Mouse (Mus musculus): ENCODE results near the gene Usp7.
A peak's percentile ranks its signal among the peaks of the same experiment; 100 is the strongest.

Gene Usp7

DNA sequence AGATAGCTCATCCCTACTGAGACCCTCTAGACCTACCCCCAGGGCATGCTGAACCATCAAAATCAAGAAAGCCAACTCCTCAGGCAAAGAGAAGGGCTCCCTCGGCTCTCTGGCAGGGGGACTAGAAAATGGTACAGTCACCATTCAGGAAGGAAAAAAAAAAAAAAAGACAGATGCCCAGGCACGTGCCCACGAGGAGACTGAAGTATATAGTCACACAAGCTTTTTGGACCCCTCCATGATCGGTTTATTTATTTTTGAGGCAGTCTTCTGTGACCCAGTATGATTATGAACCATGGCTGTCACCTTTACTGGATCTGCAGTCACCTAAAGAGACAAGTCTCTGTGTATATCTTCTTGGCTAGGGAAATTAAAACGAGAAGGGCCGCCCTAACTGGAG is 118.8 kb downstream of the Usp7 start:
- no peak for DNase-seq (ENCODE audit: low read depth)

DNA sequence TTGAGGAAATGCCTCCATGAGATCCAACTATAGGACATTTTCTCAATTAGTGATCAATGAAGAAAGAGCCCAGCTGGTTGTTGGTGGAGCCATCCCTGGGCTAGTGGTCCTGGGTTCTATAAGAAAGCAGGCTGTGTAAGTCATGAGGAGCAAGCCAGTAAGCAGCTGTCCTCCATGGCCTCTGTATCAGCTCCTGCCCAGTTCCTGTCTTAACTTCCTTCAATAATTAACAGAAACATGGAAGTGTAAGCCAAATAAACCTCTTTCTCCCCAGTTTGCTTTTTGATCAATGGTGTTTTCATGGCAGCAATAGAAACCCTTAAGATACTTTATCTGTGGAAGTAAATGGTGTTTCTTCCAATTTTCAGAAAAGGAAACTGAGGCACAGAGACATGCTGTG is 119.3 kb downstream of the Usp7 start:
- DNase-seq (ENCODE audit: low read depth), result no peak

DNA sequence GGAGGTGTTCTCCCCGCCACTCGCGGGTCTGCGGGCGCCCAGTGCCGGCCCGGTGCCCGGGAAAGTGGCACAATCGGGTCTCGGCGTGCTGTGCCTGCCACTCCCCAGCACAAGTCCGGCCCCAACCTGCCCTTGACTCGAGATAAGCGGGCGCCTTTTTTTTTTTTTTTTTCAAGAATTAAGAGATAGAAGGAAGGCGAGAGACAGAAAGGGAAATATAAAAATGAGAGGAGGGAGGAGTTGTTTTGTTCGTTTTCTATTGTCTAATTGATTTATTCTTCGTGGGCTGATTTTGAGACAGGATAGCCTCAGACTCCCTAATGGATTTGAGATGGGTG is 119.8 kb downstream of the Usp7 start:
- no peak for DNase-seq (ENCODE audit: low read depth)

DNA sequence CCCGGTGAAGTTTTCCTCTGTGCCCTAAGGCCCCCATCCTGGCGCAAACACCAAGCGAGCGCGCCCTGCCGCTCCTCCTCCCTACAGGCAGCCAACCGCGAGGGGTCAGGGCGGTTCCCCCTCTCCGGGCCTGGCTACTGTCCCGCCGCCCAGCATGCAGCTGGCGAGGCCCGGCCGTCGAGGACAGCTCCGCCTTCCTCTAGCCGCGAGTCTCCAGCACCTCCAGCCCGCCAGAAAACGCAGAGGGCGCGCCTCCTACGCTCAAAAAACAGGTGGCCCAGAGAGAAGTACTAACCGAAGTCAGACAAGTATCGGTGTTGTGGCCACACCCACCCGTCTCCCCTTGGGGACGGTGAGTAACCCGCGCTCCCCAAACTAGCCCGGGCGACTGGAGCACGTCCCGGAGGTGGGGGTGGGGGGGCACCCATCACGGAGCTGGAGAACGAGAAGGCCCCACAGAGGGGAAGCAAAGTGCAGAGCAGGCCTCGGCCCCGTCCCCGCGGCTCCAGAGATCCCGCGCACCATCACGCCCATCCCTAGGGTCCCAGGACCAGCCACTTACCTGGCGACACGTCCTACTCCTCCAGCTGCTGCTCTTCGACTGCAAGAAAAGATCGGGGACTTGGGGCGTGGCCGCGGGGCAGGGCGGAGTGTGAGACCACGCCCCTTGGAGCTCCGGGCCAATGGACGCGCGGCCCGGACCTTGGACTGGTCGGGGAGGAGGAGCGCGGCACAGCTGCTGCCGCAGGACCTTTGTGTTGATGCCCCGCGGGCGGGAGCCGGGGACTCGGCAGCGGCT is 120.4 kb downstream of the Usp7 start, which contains the start of gene Carhsp1:
TSS of gene Carhsp1 (minus strand) at position 605 of the 799 bp plus-strand sequence.
- peak; percentile 87 for DNase-seq (ENCODE audit: low read depth)

DNA sequence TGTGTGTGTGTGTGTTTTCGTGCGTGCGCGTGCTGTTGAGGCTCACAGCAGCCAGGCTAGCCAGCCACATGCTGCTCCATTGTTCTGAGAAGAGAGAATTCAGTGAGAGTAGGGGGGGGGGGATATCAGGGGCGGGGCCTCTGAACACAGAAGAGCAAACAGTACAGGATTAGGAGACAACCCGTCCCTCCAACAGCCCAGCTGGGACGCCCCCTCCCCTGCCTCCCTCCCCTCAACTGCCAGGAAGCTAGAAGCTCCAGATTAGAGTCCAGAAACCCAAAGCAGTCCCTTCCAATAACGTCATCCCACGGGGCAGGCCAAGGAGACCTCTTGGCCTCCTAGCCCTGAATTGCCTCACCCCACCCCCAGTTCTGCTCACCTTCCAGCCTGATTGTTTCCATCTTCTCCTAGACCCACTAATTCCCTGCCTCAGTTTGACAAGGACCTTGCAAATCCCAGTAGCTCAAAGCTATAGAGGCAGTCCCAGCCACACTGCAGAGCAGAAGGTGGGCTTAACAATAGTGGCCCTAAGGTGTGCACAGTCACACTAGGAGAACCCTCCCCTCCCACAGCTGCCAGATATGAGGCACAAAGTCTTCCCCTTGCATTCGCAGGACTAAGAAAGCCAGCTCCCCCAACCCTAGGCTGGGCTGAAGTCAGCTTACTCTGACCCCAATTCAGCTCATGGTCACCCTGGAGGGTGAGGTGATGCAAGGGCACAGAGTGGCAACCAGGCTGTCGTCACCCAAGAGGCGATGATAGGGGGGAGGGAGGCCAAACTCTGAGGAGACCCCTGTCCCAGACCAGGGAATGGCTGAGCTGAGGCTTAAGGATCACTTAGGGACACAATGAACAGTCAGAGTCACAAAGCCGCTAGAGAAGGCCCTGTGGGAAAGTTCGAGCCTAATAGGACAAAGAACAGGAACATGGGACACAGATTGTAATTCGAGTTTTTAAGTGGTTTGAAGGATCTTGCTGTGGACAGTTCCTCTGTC is 121.8 kb downstream of the Usp7 start:
- DNase-seq (ENCODE audit: low read depth), result no peak

- no peak for DNase-seq (ENCODE audit: low read depth)
These were observed 122.7 kb downstream of the Usp7 start for GRCm38 (mm10) chr16:8669432-8669831.

GRCm38 (mm10) chr16:8668386-8668785 is 123.7 kb downstream of the Usp7 start:
- no peak for DNase-seq (ENCODE audit: low read depth)

GRCm38 (mm10) chr16:8667814-8668213 is 124.3 kb downstream of the Usp7 start:
- DNase-seq (ENCODE audit: low read depth), result no peak

DNA sequence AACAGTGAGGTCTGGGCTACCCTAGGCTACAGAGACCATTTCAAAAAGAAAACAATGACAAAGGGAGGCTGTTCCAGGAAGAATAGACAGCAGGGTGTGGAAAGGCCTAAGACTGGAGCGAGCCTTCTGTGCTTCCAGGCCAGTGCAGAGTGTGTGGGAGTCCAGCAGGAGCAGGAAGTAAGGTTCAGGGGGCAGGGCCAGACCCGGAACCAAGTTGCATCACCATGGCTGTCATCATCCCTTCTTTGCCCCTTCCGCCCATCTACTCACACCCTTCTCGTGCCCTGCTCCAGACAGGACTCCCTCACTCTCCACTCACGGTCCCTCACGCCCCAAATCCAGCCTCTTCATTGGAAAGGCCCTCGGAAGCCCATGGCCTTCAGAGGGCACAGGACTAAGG is 124.8 kb downstream of the Usp7 start:
- no peak for DNase-seq (ENCODE audit: low read depth)

- DNase-seq (ENCODE audit: low read depth), result no peak
These were observed 125.7 kb downstream of the Usp7 start for GRCm38 (mm10) chr16:8666452-8666851.

DNA sequence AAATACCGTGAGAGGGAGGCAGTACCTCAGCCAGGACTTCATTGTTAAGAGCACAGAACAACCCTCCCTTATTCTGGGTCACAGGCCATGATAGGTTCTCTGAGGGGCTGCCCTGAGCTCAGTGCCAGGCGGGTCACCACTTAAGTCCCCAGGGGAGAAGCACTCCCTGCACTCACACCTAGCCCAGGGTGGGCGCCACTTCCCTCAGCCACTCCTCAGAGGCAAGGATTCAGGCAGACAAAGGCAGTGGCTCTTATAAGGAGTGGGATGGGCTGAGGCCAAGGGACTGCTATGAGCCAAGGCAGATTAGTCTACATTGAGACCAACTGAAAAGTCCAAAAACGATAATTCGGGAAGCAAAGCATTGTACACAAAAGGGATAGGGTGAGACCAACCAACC is 126.7 kb downstream of the Usp7 start:
- DNase-seq (ENCODE audit: low read depth), result no peak

- DNase-seq (ENCODE audit: low read depth), result no peak
These were observed 128.2 kb downstream of the Usp7 start for GRCm38 (mm10) chr16:8663606-8664539.

GRCm38 (mm10) chr16:8663022-8663421 is 129.1 kb downstream of the Usp7 start:
- no peak for DNase-seq (ENCODE audit: low read depth)

DNA sequence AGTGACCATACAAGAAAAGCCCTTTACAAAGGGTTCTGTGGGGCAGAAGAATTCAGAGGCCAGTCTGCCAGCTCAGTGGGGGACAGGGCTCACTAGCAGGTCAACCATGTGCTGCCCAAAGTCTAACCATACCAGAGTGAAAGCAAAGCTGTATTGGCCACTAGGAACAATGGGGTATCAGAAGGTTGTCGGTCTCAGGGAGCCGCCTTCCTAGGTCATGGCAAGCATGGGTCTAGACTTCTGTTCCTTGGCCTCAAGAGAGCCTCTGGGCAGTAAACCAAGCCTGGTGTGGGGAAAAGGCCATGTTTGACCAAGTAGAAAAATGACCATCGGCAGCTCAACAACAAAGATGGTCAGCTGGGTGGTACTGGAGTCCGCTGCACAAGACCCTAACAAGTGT is 133.3 kb downstream of the Usp7 start:
- DNase-seq (ENCODE audit: low read depth), result no peak

- DNase-seq (ENCODE audit: low read depth), result no peak
These were observed 133.8 kb downstream of the Usp7 start for GRCm38 (mm10) chr16:8658349-8658748.

- no peak for DNase-seq (ENCODE audit: low read depth)
These were observed 135.9 kb downstream of the Usp7 start for GRCm38 (mm10) chr16:8656256-8656655.

- no peak for DNase-seq (ENCODE audit: low read depth)
These were observed 136.5 kb downstream of the Usp7 start for GRCm38 (mm10) chr16:8655599-8655998.

DNA sequence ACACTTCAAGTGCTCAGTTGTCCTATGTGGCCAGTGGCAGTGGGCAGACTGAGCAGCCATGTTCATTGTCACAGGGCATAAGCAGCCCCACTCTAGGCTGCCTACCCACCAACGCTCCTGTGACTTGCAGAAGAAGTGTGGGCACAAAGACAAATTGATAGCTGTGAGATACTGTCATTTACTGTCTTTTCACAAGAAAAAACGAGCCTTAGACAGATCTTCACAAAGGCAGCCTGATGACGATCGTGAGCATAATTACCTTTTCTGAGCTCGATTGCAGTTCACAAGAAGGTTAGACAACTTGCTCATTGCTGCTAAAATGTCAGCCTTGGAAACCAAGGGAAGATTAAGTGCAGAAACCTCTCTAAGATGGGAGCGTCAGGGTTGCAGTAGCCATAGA is 137.0 kb downstream of the Usp7 start:
- DNase-seq (ENCODE audit: low read depth), result no peak

- no peak for DNase-seq (ENCODE audit: low read depth)
These were observed 142.1 kb downstream of the Usp7 start for GRCm38 (mm10) chr16:8650007-8650406.

DNA sequence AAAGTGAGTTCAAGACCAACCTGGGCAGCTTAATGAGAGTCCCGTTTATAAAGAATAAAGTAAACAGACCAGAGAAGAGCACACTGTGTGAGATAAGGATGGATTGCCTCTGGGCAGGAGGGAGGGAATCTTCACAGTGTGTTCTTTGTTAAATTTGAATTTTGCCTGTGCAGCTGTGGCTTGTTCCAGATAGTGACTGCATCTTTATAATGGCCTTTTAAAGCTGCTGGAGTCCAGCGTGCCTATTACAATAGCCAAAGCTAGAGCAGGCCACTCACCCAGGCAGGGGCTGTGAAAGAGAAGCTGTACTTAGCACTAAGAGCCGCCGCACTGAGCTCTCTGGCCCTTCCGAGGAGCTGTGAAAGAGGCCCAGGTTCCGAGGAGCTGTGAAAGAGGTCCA is 146.6 kb downstream of the Usp7 start:
- no peak for DNase-seq (ENCODE audit: low read depth)

DNA sequence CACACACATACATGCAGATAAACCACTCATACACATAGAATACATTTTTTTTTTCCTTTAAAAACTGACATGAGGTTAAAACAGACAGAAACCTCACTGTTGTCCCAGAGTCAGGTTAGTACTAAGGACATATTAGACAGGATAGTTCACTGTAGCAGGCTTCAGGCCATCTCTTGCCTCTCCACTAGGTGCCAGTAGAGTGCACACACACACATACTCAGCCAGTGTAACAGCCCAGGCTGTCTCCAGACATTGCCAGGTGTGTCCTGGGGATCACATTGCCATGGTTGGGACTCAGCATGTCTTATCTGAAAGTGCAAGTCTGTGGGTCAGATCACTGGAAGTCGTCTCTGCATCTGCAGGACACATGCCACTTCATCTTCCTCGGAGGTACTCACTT is 148.3 kb downstream of the Usp7 start:
- peak; percentile 65 for DNase-seq (ENCODE audit: low read depth)

All from naive thymus-derived CD4-positive, alpha-beta T cell, adult 2 months (primary cell).